Mouse (Mus musculus) embryonic facial prominence, embryonic 10.5 days (tissue): Measurements from ENCODE around the gene Itga9. TPM values are rescaled to one million over a fixed set of nuclear protein-coding genes. Genes with fewer than 3 reads are reported as not detected.

Experiments used
- DNase-seq: peaks from one replicate; pipeline ENCODE4 v3.0.0-alpha.2; 2017; ENCODE audit warnings: low spot score
- H3K27ac ChIP-seq: fragments of 300-500 bp; sonication (generic); replicated peaks from 2 replicates; pipeline ENCODE4 v1.5.1; 2016; ENCODE audit warnings: mild to moderate bottlenecking
- H3K27me3 ChIP-seq: fragments of 300-500 bp; sonication (generic); replicated peaks from 2 replicates; pipeline ENCODE4 v1.6.1; 2016; ENCODE audit warnings: low read depth, mild to moderate bottlenecking; ENCODE audit not compliant: poor library complexity, severe bottlenecking
- H3K36me3 ChIP-seq: fragments of 300-500 bp; sonication (generic); replicated peaks from 2 replicates; pipeline ENCODE4 v1.6.1; 2016; ENCODE audit warnings: mild to moderate bottlenecking, moderate library complexity
- H3K4me1 ChIP-seq: fragments of 300-500 bp; sonication (generic); 2 replicates; pipeline ENCODE4 v1.6.1; 2016
- H3K4me3 ChIP-seq: fragments of 300-500 bp; sonication (generic); 2 replicates; pipeline ENCODE4 v1.5.1; 2016; ENCODE audit warnings: mild to moderate bottlenecking, moderate library complexity
- H3K9me3 ChIP-seq: fragments of 300-500 bp; sonication (generic); 2 replicates; pipeline ENCODE4 v1.6.1; 2016; ENCODE audit warnings: mild to moderate bottlenecking
- WGBS: fragments of 180-500 bp; shearing (Covaris S2); methylation state at CpG from one replicate; pipeline ENCODE4 v1.1.7; 2016; 5-methylcytosine and 5-hydroxymethylcytosine counted together
- polyA plus RNA-seq: library from polyadenylated mRNA; unstranded; fragments of >200 nt; fragmentation: Nextera tagmentation; extraction: Ambion mirVana; gene quantifications from 2 replicates; pipeline ENCODE4 v1.2.1, GENCODE M21; 2016

Gene Itga9
- polyA plus RNA-seq, 1 experiment from 2014 or later, result 13.4 TPM

GRCm38 (mm10) chr9:118831080-118831479, 224.6 kb downstream of the Itga9 start:
- Histone ChIP-seq H3K27me3 (no peaks in the 10 kb centered on the region), H3K4me1 (peaks cover 10% of the 10 kb centered on the region; the same call in 1 of the 2 replicates), H3K9me3 (no peaks in the 10 kb centered on the region), H3K4me3 (no peak overlapping the region), H3K27ac (no peak overlapping the region), H3K36me3 (peaks cover 40% of the 10 kb centered on the region)
- no peak for DNase-seq
- WGBS, result 72% methylated on average over 11 of the region's 11 CpGs

GRCm38 (mm10) chr9:118832533-118832932, 226.0 kb downstream of the Itga9 start:
- H3K4me1 ChIP-seq, result peaks cover 10% of the 10 kb centered on the region; the same call in 1 of the 2 replicates

GRCm38 (mm10) chr9:118833413-118833812, 226.9 kb downstream of the Itga9 start:
- Histone ChIP-seq H3K36me3 (peaks cover 42% of the 10 kb centered on the region), H3K27me3 (no peaks in the 10 kb centered on the region), H3K9me3 (no peaks in the 10 kb centered on the region), H3K4me1 (peaks cover 14% of the 10 kb centered on the region; the same call in 1 of the 2 replicates), H3K27ac (no peak overlapping the region), H3K4me3 (no peak overlapping the region)
- 74% methylated on average over 8 of the region's 8 CpGs for WGBS
- DNase-seq, result no peak

More at GRCm38 (mm10) chr9:118832533-118832932, 226.0 kb downstream of the Itga9 start:
- H3K27ac ChIP-seq, result no peak overlapping the region
- no peak for DNase-seq
- H3K27me3 ChIP-seq, result no peaks in the 10 kb centered on the region
- H3K4me3 ChIP-seq, result no peak overlapping the region
- WGBS, result 67% methylated on average over 3 of the region's 3 CpGs
- peaks cover 45% of the 10 kb centered on the region for H3K36me3 ChIP-seq
- no peaks in the 10 kb centered on the region for H3K9me3 ChIP-seq

- peaks cover 28% of the 10 kb centered on the region for H3K4me1 ChIP-seq
- WGBS, result 81% methylated on average over 7 of the region's 7 CpGs
- H3K27ac ChIP-seq, result no peak overlapping the region
- H3K9me3 ChIP-seq, result no peaks in the 10 kb centered on the region
- no peaks in the 10 kb centered on the region for H3K27me3 ChIP-seq
- DNase-seq, result no peak
- H3K36me3 ChIP-seq, result peaks cover 70% of the 10 kb centered on the region
- no peak overlapping the region for H3K4me3 ChIP-seq
Observed at GRCm38 (mm10) chr9:118838910-118839667, 232.6 kb downstream of the Itga9 start.

- H3K27ac ChIP-seq, result peak overlapping the region; percentile 27; the same call in 1 of the 2 replicates
- H3K27me3 ChIP-seq, result no peaks in the 10 kb centered on the region
- H3K4me3 ChIP-seq, result no peak overlapping the region
- 89% methylated on average over 6 of the region's 6 CpGs for WGBS
- H3K9me3 ChIP-seq, result no peaks in the 10 kb centered on the region
- no peak for DNase-seq
- H3K36me3 ChIP-seq, result peaks cover 55% of the 10 kb centered on the region
- peaks cover 28% of the 10 kb centered on the region for H3K4me1 ChIP-seq
Observed at GRCm38 (mm10) chr9:118841247-118841646, 234.8 kb downstream of the Itga9 start.

GRCm38 (mm10) chr9:118841907-118842432, 235.5 kb downstream of the Itga9 start:
- 76% methylated on average over 7 of the region's 7 CpGs for WGBS
- Histone ChIP-seq H3K36me3 (peaks cover 47% of the 10 kb centered on the region), H3K4me1 (peaks cover 28% of the 10 kb centered on the region), H3K9me3 (no peaks in the 10 kb centered on the region), H3K27me3 (no peaks in the 10 kb centered on the region), H3K4me3 (no peak overlapping the region), H3K27ac (peak overlapping the region; percentile 27)
- DNase-seq, result no peak

GRCm38 (mm10) chr9:118843711-118844110, 237.2 kb downstream of the Itga9 start:
- Histone ChIP-seq H3K36me3 (peaks cover 57% of the 10 kb centered on the region), H3K4me1 (peaks cover 24% of the 10 kb centered on the region), H3K27ac (no peak overlapping the region), H3K4me3 (no peak overlapping the region), H3K9me3 (no peaks in the 10 kb centered on the region), H3K27me3 (no peaks in the 10 kb centered on the region)
- no peak for DNase-seq
- WGBS, result 88% methylated on average over 5 of the region's 5 CpGs

- Histone ChIP-seq H3K27ac (no peak overlapping the region), H3K27me3 (no peaks in the 10 kb centered on the region), H3K9me3 (no peaks in the 10 kb centered on the region), H3K4me1 (peaks cover 24% of the 10 kb centered on the region), H3K4me3 (no peak overlapping the region), H3K36me3 (peaks cover 50% of the 10 kb centered on the region)
- DNase-seq, result no peak
- WGBS, result 74% methylated on average over 5 of the region's 5 CpGs
Observed at GRCm38 (mm10) chr9:118845003-118845402, 238.5 kb downstream of the Itga9 start.

GRCm38 (mm10) chr9:118846766-118847165, 240.3 kb downstream of the Itga9 start:
- peaks cover 46% of the 10 kb centered on the region for H3K36me3 ChIP-seq
- peaks cover 11% of the 10 kb centered on the region for H3K4me1 ChIP-seq
- no peak overlapping the region for H3K27ac ChIP-seq
- DNase-seq, result no peak
- H3K27me3 ChIP-seq, result no peaks in the 10 kb centered on the region
- 82% methylated on average over 3 of the region's 3 CpGs for WGBS
- no peak overlapping the region for H3K4me3 ChIP-seq
- no peaks in the 10 kb centered on the region for H3K9me3 ChIP-seq

- Histone ChIP-seq H3K4me1 (peaks cover 37% of the 10 kb centered on the region), H3K27ac (no peak overlapping the region), H3K9me3 (no peaks in the 10 kb centered on the region), H3K27me3 (no peaks in the 10 kb centered on the region), H3K36me3 (peaks cover 27% of the 10 kb centered on the region; the same call in 1 of the 2 replicates), H3K4me3 (no peak overlapping the region)
- DNase-seq, result no peak
- 89% methylated on average over 9 of the region's 9 CpGs for WGBS
Observed at GRCm38 (mm10) chr9:118856665-118857064, 250.2 kb downstream of the Itga9 start.

- DNase-seq, result peak; percentile 45
- H3K4me1 ChIP-seq, result peaks cover 65% of the 10 kb centered on the region
- peaks cover 7% of the 10 kb centered on the region; the same call in 1 of the 2 replicates for H3K36me3 ChIP-seq
- H3K27ac ChIP-seq, result peak overlapping the region; percentile 65
- H3K27me3 ChIP-seq, result no peaks in the 10 kb centered on the region
- no peak overlapping the region for H3K4me3 ChIP-seq
- no peaks in the 10 kb centered on the region for H3K9me3 ChIP-seq
- WGBS, result 54% methylated on average over 12 of the region's 12 CpGs
Observed at GRCm38 (mm10) chr9:118860613-118861141, 254.2 kb downstream of the Itga9 start.

- peaks cover 17% of the 10 kb centered on the region; the same call in 1 of the 2 replicates for H3K36me3 ChIP-seq
- H3K4me3 ChIP-seq, result peak overlapping the region; percentile 25; the same call in 1 of the 2 replicates
- H3K4me1 ChIP-seq, result peaks cover 69% of the 10 kb centered on the region
- no peaks in the 10 kb centered on the region for H3K27me3 ChIP-seq
- H3K27ac ChIP-seq, result peak overlapping the region; percentile 59
- H3K9me3 ChIP-seq, result no peaks in the 10 kb centered on the region
- 57% methylated on average over 12 of the region's 12 CpGs for WGBS
- DNase-seq, result peak; percentile 44
Observed at GRCm38 (mm10) chr9:118862214-118862613, 255.7 kb downstream of the Itga9 start.
